12 mouse cellular contexts compared by ENCODE assay signal in genomic region chr7:112813163-112813562, GRCm38 (mm10).
DNase-seq lines count a peak whose midpoint lies in the region; ATAC-seq and TF ChIP-seq lines count a peak whose summit lies in the region.
"Had no signal": no experiment of that assay in that cellular context is flagged by ENCODE, and none has a peak within 500 bp of the region (broad histone marks: within the 10 kb centered on the region; RNA-seq: fewer than 3 reads in every experiment).

No protein-coding gene starts in this region.

- no peak for ATAC-seq in kidney, postnatal 0 days (replicated peaks; ENCODE audit: low FRiP score, low read depth)
- ATAC-seq in kidney, embryonic 15.5 days (replicated peaks; ENCODE audit: low FRiP score): no peak
- 0 out of 2 replicates have a peak, but pooled peaks have one; percentile 22 for ATAC-seq in midbrain, embryonic 15.5 days (replicated peaks)
- ATAC-seq in midbrain, embryonic 16.5 days: no peak

- H3K27me3 ChIP-seq in kidney, postnatal 0 days (ENCODE audit: insufficient read depth, low read length): no peaks in the 10 kb centered on the region
- H3K27me3 ChIP-seq in kidney, embryonic 15.5 days: no peaks in the 10 kb centered on the region
- no peaks in the 10 kb centered on the region for H3K27me3 ChIP-seq in midbrain, embryonic 15.5 days (replicated peaks)
- H3K27me3 ChIP-seq in midbrain, embryonic 16.5 days (ENCODE audit: control insufficient read depth, insufficient read depth, low read depth, low read length): no peaks in the 10 kb centered on the region
- H3K27me3 ChIP-seq: liver, embryonic 15.5 days had no signal

- WGBS in kidney, postnatal 0 days: 90% methylated on average over 7 of the region's 7 CpGs
- 94% methylated on average over 7 of the region's 7 CpGs for WGBS in kidney, embryonic 15.5 days
- WGBS in midbrain, embryonic 15.5 days: 92% methylated on average over 7 of the region's 7 CpGs
- WGBS in midbrain, embryonic 16.5 days: 91% methylated on average over 7 of the region's 7 CpGs

- H3K36me3 ChIP-seq in kidney, postnatal 0 days (ENCODE audit: insufficient read depth, low read length): no peaks in the 10 kb centered on the region
- H3K36me3 ChIP-seq in kidney, embryonic 15.5 days: no peaks in the 10 kb centered on the region
- no peaks in the 10 kb centered on the region for H3K36me3 ChIP-seq in midbrain, embryonic 15.5 days (replicated peaks)
- H3K36me3 ChIP-seq in midbrain, embryonic 16.5 days (ENCODE audit: control insufficient read depth, insufficient read depth, low read length): no peaks in the 10 kb centered on the region
- H3K36me3 ChIP-seq: liver, embryonic 15.5 days had no signal

- no peak overlapping the region for H3K4me2 ChIP-seq in kidney, postnatal 0 days (ENCODE audit: low read length)
- no peak overlapping the region for H3K4me2 ChIP-seq in kidney, embryonic 15.5 days
- no peak overlapping the region for H3K4me2 ChIP-seq in midbrain, embryonic 15.5 days
- H3K4me2 ChIP-seq in midbrain, embryonic 16.5 days (ENCODE audit: low read length): no peak overlapping the region
- H3K4me2 ChIP-seq: liver, embryonic 15.5 days had no signal

- no peak overlapping the region for H3K4me3 ChIP-seq in kidney, postnatal 0 days (replicated peaks; ENCODE audit: low read depth, low read length)
- no peak overlapping the region for H3K4me3 ChIP-seq in kidney, embryonic 15.5 days (replicated peaks)
- no peak overlapping the region for H3K4me3 ChIP-seq in midbrain, embryonic 15.5 days
- H3K4me3 ChIP-seq in midbrain, embryonic 16.5 days (ENCODE audit: low read depth, low read length): no peak overlapping the region
- H3K4me3 ChIP-seq: erythroblast, embryonic 14.5 days; liver, embryonic 15.5 days had no signal

- no peaks in the 10 kb centered on the region for H3K9me3 ChIP-seq in kidney, postnatal 0 days (replicated peaks; ENCODE audit: low read length)
- H3K9me3 ChIP-seq in kidney, embryonic 15.5 days (replicated peaks): no peaks in the 10 kb centered on the region
- no peaks in the 10 kb centered on the region for H3K9me3 ChIP-seq in midbrain, embryonic 15.5 days
- H3K9me3 ChIP-seq in midbrain, embryonic 16.5 days (replicated peaks; ENCODE audit: control insufficient read depth, low read length, poor library complexity, severe bottlenecking): no peaks in the 10 kb centered on the region
- H3K9me3 ChIP-seq: liver, embryonic 15.5 days had no signal

- no peak overlapping the region for H3K27ac ChIP-seq in kidney, postnatal 0 days
- no peak overlapping the region for H3K27ac ChIP-seq in kidney, embryonic 15.5 days
- H3K27ac ChIP-seq in midbrain, embryonic 15.5 days: no peak overlapping the region
- no peak overlapping the region for H3K27ac ChIP-seq in midbrain, embryonic 16.5 days (ENCODE audit: low read length)
- H3K27ac ChIP-seq: liver, embryonic 15.5 days had no signal

- no peak for DNase-seq in kidney, postnatal 0 days (ENCODE audit: low spot score)
- DNase-seq in NIH3T3 (ENCODE audit: low read depth): peak; percentile 54
- no peak for DNase-seq in retina, embryonic 14.5 days (ENCODE audit: low spot score)
- no peak for DNase-seq in frontal cortex, postnatal 10 days (ENCODE audit: low spot score in 2 of 2)
- DNase-seq: cerebellum, adult 2 months; right cerebral cortex, postnatal 25 days; thymus, adult 2 months had no signal

- H3K9ac ChIP-seq in kidney, postnatal 0 days (ENCODE audit: low read depth, low read length): no peak overlapping the region
- no peak overlapping the region for H3K9ac ChIP-seq in kidney, embryonic 15.5 days
- H3K9ac ChIP-seq in midbrain, embryonic 15.5 days: no peak overlapping the region
- H3K9ac ChIP-seq in midbrain, embryonic 16.5 days (ENCODE audit: low read depth, low read length): no peak overlapping the region
- H3K9ac ChIP-seq: liver, embryonic 15.5 days had no signal

- TF ChIP-seq CTCF in kidney, postnatal 0 days (IDR thresholded peaks at IDR 0.05; ENCODE audit: low read depth): peak; percentile 45

- H3K4me1 ChIP-seq in kidney, postnatal 0 days (replicated peaks; ENCODE audit: insufficient read depth, low read length): peaks cover 7% of the 10 kb centered on the region
- H3K4me1 ChIP-seq in kidney, embryonic 15.5 days: peaks cover 39% of the 10 kb centered on the region
- peaks cover 21% of the 10 kb centered on the region for H3K4me1 ChIP-seq in midbrain, embryonic 15.5 days
- H3K4me1 ChIP-seq in midbrain, embryonic 16.5 days (ENCODE audit: control insufficient read depth, insufficient read depth, low read length): peaks cover 13% of the 10 kb centered on the region
- H3K4me1 ChIP-seq: liver, embryonic 15.5 days had no signal
